Mouse (Mus musculus) right cerebral cortex, postnatal 10 days (tissue): ENCODE measurements around the gene Accsl.
A peak's percentile ranks its signal among the peaks of the same experiment; 100 is the strongest.

Experiments
- DNase-seq, 2 experiments: peaks; one replicate each; pipeline ENCODE4 v3.0.0; 2021; ENCODE audit warnings: low spot score in 2 of 2

Gene Accsl

DNA sequence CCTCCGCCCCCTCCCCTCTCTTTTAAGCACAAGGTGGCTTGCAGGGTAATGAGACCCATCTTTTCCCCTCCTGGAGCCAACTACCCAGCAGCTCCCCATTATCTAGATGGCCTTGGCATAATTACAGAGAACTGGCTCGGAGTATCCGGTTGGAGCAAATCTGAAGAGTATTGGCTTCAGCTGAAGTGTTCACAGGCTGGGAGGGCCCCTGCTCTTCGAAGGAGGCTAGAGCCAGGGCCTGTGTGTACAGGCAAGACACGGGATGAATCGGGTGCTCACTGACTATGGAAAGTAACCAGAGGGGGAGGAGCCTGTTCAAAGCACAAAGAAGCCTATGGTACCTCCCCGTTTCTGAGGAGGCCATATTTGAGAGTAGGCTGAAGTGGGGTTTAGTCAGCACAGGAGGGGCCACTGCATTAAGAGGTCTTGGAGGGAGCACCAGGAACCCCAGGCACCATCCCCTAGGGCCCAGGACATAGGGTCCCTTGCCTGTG, at the start of gene Accsl:
TSS of gene Accsl (minus strand) at position 51 of the 494 bp plus-strand sequence.
- DNase-seq = no peak

DNA sequence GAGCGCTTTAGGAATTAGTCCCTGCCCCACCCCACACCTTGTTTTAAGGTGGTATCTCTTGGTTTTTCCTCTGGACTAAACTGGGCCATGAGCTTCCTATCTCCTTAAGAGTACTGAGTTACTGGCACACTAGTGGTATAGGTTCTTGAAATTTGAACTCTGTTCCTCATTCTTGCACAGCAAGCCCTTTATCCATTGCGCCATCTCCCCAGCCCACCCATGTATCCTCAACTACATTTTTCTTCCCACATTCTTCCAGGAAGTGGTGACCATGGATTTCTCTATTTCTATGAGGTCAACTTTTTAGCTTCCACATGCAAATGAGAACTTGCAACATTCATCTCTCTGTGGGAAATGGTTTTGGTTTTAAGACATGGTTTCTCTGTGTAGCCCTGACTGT, 44.6 kb upstream of the Accsl start:
- DNase-seq = no peak

DNA sequence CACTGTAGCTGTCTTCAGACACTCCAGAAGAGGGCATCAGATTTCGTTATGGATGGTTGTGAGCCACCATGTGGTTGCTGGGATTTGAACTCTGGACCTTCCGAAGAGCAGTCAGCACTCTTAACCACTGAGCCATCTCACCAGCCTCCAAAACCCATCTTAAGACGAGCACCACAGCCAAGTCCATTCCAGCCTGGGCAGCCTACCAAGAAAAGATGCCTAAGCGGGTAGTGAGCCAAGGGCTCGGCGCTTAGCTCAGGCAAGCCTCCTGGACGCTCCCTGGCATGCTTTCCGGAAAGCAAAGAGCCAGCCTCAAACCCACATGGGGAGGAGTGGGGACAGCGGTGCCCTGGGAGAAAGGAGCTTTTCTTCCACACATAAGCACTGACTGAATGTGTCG, 43.0 kb upstream of the Accsl start:
- DNase-seq = peak; percentile 75 to 81

DNA sequence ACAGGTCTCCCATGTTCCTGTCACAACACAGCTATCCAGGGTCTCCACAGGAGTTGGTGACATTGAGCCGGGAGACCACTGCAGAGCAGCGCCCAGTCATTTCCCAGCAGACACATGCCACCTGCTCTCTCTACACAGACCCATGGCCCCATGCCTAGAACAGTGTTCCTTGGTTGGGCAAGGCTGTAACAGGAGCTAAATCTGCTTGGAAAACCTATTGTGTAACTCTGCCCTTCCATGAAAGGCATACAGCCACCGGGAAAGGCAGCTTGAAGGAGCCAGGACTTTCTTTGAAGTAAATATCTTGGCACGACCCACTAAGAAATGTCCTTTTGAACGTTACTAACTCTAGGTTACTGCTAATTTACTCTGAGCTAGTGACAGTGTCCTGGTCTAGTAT, 40.8 kb upstream of the Accsl start:
- no peak for DNase-seq

GRCm38 (mm10) chr2:93907519-93908294, 38.8 kb upstream of the Accsl start:
- DNase-seq = no peak

GRCm38 (mm10) chr2:93906316-93906715, 37.4 kb upstream of the Accsl start:
- DNase-seq = no peak

DNA sequence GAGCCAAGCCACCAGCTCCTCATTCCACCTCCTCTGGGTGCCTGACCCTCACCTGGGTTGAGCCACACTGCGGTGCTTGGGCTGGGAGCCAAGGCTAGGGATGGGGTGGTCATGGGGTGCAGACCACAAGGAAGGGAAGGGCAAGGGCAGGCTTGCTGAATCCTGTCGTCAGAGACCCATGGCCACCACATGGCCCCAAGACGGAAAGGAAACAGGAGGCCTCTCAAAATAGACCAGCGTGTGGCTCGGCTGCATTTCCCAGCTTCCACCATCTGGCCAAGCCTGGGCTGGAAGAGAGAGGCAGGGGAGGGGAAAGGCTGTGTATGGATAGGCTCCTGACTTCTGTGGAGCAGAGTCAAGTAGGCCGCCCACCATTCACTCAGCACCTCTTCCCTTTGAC, 34.5 kb upstream of the Accsl start:
- DNase-seq = peak; percentile 75 to 77

DNA sequence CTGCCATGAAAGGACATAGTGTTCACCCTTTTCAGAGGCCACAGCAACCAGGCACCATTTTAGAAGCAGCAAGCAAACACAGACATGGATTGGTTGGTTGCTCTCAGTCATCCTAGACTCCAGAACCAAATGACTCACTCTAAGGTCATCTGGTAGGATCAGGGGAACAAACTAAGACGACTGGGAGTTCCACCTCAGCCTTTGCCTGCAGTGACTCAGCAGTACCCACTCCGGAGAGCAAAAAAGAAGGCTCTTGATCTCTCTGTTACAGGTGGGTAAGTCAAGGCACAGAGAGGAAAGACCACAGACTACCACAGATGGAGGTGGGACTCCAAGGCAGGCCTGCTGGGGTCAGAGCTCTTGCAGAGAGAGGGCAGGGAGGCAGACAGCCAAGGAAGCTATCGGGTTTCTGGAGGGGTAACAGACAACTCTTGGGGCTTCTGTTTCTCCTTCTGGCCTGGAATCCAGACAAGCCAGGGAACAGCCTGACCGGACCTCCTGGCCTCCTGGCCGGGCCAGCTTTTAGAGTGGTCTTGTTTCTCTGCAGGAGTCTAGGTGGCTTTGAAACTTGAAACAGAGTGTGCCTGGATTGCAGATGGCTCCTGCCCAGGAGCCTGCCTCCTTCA, 33.8 kb upstream of the Accsl start:
- DNase-seq = no peak

- DNase-seq = peak; percentile 60 to 79
Observed at GRCm38 (mm10) chr2:93899397-93900380, 30.7 kb upstream of the Accsl start.

- peak; percentile 95 to 96 for DNase-seq
Observed at GRCm38 (mm10) chr2:93891611-93892280, 22.8 kb upstream of the Accsl start.

DNA sequence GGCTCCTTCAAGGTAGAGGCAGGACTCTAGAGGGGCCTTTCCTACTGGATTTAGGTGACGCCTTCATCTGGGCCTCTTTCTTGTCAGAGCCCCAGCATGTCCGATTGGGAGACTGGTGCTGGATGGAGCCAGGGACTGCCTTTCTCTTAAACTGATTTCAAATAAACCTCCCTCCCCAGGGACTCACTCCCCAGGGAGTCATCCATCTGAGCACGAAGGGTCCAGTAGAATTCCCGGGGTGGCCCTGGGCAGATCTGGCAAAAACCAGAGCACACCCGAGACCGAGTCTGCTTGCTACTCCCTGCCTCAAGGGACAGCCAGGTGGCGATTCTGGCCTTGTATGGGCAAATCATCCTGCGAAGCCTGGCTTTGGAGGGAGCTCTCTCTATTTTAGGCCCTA, 21.2 kb upstream of the Accsl start:
- no peak for DNase-seq

- no peak for DNase-seq
Observed at GRCm38 (mm10) chr2:93889071-93889470, 20.1 kb upstream of the Accsl start.

DNA sequence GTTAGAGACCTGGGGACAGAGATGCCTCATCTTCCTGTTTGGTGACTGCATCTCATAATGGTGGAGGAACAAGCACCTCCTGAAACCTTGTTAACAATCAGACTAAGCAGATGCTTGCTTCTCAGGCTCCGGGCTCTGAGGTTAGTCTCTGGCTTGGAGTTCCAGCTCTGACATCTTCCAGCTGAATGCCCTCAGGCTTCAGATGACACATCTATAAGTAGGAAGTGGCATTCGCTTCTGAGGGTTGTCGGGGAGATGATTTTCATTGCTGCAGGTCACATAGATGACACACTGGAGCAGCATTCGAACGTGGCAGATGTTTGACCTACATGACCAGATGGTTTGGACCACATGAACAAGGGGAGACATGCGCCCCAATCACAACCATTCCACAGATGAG, 19.4 kb upstream of the Accsl start:
- no peak for DNase-seq

DNA sequence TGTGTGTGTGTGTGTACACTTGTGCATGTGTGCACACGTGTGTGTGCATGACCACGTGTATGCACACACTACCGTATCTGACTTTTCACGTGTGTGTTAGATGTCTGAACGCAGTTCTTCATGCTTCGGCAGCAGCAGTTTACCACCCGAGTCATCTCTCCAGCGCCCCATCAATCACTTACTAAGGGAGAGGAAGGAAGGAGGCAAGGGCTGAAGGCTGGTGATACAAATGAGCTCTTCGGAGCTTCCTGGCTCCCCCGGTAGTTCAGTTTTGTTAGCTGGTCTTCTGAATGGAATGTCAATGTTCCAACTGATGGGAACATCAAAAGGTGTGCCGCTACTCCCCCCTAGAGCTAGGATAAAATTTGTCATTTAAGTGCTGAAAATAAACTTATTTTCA, 18.3 kb upstream of the Accsl start:
- no peak for DNase-seq

GRCm38 (mm10) chr2:93886013-93886794, 17.2 kb upstream of the Accsl start:
- DNase-seq = no peak

DNA sequence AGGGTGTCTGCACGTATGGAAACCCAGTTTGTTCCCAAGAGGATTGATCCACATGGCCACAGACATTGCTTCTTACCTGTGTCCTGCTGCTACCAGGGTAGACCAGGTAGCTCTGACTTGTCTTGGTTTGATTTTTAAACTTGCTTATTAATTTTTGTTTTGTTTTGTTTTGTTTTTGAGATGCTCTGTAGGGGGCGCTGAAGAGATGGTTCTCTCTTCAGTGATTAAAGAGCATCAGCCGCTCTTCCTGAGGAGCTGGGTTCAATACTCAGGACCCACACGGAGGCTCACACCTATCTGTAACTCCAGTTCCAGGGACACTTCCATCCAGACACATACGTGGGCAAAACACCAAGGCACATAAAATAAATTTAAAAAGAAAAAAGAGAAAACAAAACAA, 14.1 kb upstream of the Accsl start:
- DNase-seq = no peak

- DNase-seq = no peak
Observed at GRCm38 (mm10) chr2:93881640-93882367, 12.8 kb upstream of the Accsl start.

GRCm38 (mm10) chr2:93880981-93881380, 12.0 kb upstream of the Accsl start:
- DNase-seq = no peak

- no peak for DNase-seq
Observed at GRCm38 (mm10) chr2:93880450-93880849, 11.5 kb upstream of the Accsl start.

GRCm38 (mm10) chr2:93877005-93877404, 8.0 kb upstream of the Accsl start:
- DNase-seq = peak; percentile 74 to 85
